Comparison of ENCODE assay signal across 23 mouse cellular contexts in the genomic region with DNA sequence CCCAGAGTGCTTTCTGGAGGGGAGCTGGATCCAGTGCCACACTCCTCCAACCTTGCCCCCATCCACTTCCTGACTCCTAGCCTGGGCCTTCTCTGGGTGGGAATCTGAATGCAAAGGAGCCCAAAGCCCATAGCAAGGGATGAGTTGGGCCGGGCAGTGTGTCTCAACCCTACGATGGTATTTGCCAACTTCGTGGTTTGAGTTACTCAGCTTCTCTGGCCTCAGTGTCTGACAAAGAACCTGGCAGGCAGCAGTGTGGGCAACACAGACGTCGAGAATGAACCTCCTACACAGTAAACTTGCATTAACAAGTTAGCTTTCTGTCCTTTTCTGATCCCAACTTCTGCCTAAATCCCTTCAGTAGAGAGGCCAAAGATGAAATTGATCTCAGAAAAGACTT. TPM values are rescaled to one million over a fixed set of nuclear protein-coding genes. Genes with fewer than 3 reads are reported as not detected.
A peak's percentile ranks its signal among the peaks of the same experiment; 100 is the strongest.
DNase-seq lines count a peak whose midpoint lies in the region; ATAC-seq and TF ChIP-seq lines count a peak whose summit lies in the region.
"Had no signal": no experiment of that assay in that cellular context is flagged by ENCODE, and none has a peak within 500 bp of the region (broad histone marks: within the 10 kb centered on the region; RNA-seq: fewer than 3 reads in every experiment).

No protein-coding gene starts in this region.

- no peak for ATAC-seq in liver, embryonic 13.5 days (ENCODE audit: low read depth)
- ATAC-seq in liver, postnatal 0 days: no peak
- ATAC-seq in megakaryocyte progenitor cell, adult 5-6 weeks (replicated peaks; ENCODE audit: poor library complexity): peak; percentile 74
- ATAC-seq in hindbrain, embryonic 11.5 days (ENCODE audit: low FRiP score): no peak
- ATAC-seq: activated CD4-positive, CD25-positive, alpha-beta regulatory T cell, adult 4 months; forebrain, embryonic 15.5 days; midbrain, embryonic 16.5 days had no signal

- WGBS in liver, embryonic 13.5 days (ENCODE audit: insufficient replicate concordance): 75% methylated on average over 5 of the region's 5 CpGs
- WGBS in liver, postnatal 0 days (ENCODE audit: insufficient replicate concordance): 69% methylated on average over 5 of the region's 5 CpGs
- WGBS in bone marrow, adult 2 months: 19% methylated on average over 5 of the region's 5 CpGs
- WGBS in hindbrain, embryonic 11.5 days: 92% methylated on average over 5 of the region's 5 CpGs

- no peaks in the 10 kb centered on the region for H3K36me3 ChIP-seq in liver, embryonic 13.5 days
- H3K36me3 ChIP-seq in liver, postnatal 0 days (replicated peaks; ENCODE audit: insufficient read depth, low read length): no peaks in the 10 kb centered on the region
- H3K36me3 ChIP-seq in hindbrain, embryonic 11.5 days (ENCODE audit: control insufficient read depth, insufficient read depth, low read length): no peaks in the 10 kb centered on the region
- H3K36me3 ChIP-seq: forebrain, embryonic 15.5 days; limb, embryonic 15.5 days had no signal

- TF ChIP-seq POLR2A in bone marrow, adult 2 months (IDR thresholded peaks at IDR 0.05; ENCODE audit: borderline replicate concordance, control insufficient read depth, low read depth, low read length): no peak

- H3K9ac ChIP-seq in liver, embryonic 13.5 days: no peak overlapping the region
- H3K9ac ChIP-seq in liver, postnatal 0 days (replicated peaks): no peak overlapping the region
- no peak overlapping the region for H3K9ac ChIP-seq in hindbrain, embryonic 11.5 days (ENCODE audit: low read depth, low read length)
- H3K9ac ChIP-seq: forebrain, embryonic 15.5 days; hindbrain, embryonic 14.5 days; limb, embryonic 15.5 days had no signal

- H3K4me3 ChIP-seq in liver, embryonic 13.5 days (replicated peaks): no peak overlapping the region
- no peak overlapping the region for H3K4me3 ChIP-seq in liver, postnatal 0 days (ENCODE audit: low read depth, low read length)
- H3K4me3 ChIP-seq in bone marrow, adult 2 months (replicated peaks; ENCODE audit: control insufficient read depth, low read depth, low read length): no peak overlapping the region
- H3K4me3 ChIP-seq in hindbrain, embryonic 11.5 days (ENCODE audit: low read depth, low read length): no peak overlapping the region
- H3K4me3 ChIP-seq: erythroblast, embryonic 14.5 days; forebrain, embryonic 15.5 days; limb, embryonic 15.5 days; megakaryocyte, embryonic 14.5 days had no signal

- H3K27ac ChIP-seq in liver, embryonic 13.5 days: peak overlapping the region; percentile 25
- no peak overlapping the region for H3K27ac ChIP-seq in liver, postnatal 0 days (ENCODE audit: low read depth)
- H3K27ac ChIP-seq in bone marrow, adult 2 months (ENCODE audit: control insufficient read depth, insufficient read depth, low read depth, low read length, poor library complexity): peak overlapping the region; percentile 58
- no peak overlapping the region for H3K27ac ChIP-seq in hindbrain, embryonic 11.5 days (ENCODE audit: low read depth, low read length)
- H3K27ac ChIP-seq: forebrain, embryonic 15.5 days; hindbrain, embryonic 14.5 days; limb, embryonic 15.5 days; stomach, postnatal 0 days had no signal

- no peak for DNase-seq in liver, embryonic 13.5 days
- DNase-seq in liver, postnatal 0 days: no peak
- DNase-seq in 3T3-L1 (ENCODE audit: low read depth, low spot score): peak; percentile 74
- no peak for DNase-seq in cerebellum, adult 11-12 months
- DNase-seq in hindbrain, embryonic 11.5 days (ENCODE audit: low spot score): no peak
- DNase-seq: cerebellum, adult 9-10 months; heart, postnatal 10 days; kidney, postnatal 36 days; right cerebral cortex, adult 18-20 months had no signal

- no peak for TF ChIP-seq EP300 in liver, postnatal 0 days (IDR thresholded peaks at IDR 0.05; ENCODE audit: low read depth)

- no peaks in the 10 kb centered on the region for H3K27me3 ChIP-seq in liver, embryonic 13.5 days
- no peaks in the 10 kb centered on the region for H3K27me3 ChIP-seq in liver, postnatal 0 days (ENCODE audit: insufficient read depth, low read length)
- no peaks in the 10 kb centered on the region for H3K27me3 ChIP-seq in hindbrain, embryonic 11.5 days (ENCODE audit: control insufficient read depth, insufficient read depth, low read length)
- H3K27me3 ChIP-seq: forebrain, embryonic 15.5 days; limb, embryonic 15.5 days had no signal

- no peak for TF ChIP-seq CTCF in liver, postnatal 0 days (IDR thresholded peaks at IDR 0.05; ENCODE audit: low read depth)
- no peak for TF ChIP-seq CTCF in bone marrow, adult 2 months (IDR thresholded peaks at IDR 0.05; ENCODE audit: control insufficient read depth, insufficient read depth, low read length)

- peaks cover 28% of the 10 kb centered on the region for H3K4me1 ChIP-seq in liver, embryonic 13.5 days (replicated peaks)
- no peaks in the 10 kb centered on the region for H3K4me1 ChIP-seq in liver, postnatal 0 days (ENCODE audit: insufficient read depth)
- H3K4me1 ChIP-seq in bone marrow, adult 2 months (ENCODE audit: control insufficient read depth, insufficient read depth, low read length): no peaks in the 10 kb centered on the region; the same call in 1 of the 2 replicates
- H3K4me1 ChIP-seq in hindbrain, embryonic 11.5 days (replicated peaks; ENCODE audit: control insufficient read depth, insufficient read depth, low read length): 0 out of 2 replicates have a peak, but pooled peaks cover 3% of the 10 kb centered on the region

- H3K4me2 ChIP-seq in liver, embryonic 13.5 days: no peak overlapping the region
- no peak overlapping the region for H3K4me2 ChIP-seq in liver, postnatal 0 days (ENCODE audit: low read depth, low read length)
- no peak overlapping the region for H3K4me2 ChIP-seq in hindbrain, embryonic 11.5 days (replicated peaks; ENCODE audit: low read depth, low read length)
- H3K4me2 ChIP-seq: forebrain, embryonic 15.5 days; heart, embryonic 11.5 days; hindbrain, embryonic 14.5 days; limb, embryonic 15.5 days had no signal

- H3K9me3 ChIP-seq in liver, embryonic 13.5 days (replicated peaks): no peaks in the 10 kb centered on the region
- no peaks in the 10 kb centered on the region for H3K9me3 ChIP-seq in liver, postnatal 0 days (ENCODE audit: low read length)
- H3K9me3 ChIP-seq in hindbrain, embryonic 11.5 days (ENCODE audit: control insufficient read depth, low read length): no peaks in the 10 kb centered on the region
- H3K9me3 ChIP-seq: forebrain, embryonic 15.5 days; limb, embryonic 15.5 days; megakaryocyte, embryonic 14.5 days had no signal

RNA-seq across cellular contexts. Expression of gene Ucp2, which starts 8.6 kb away (rescaled TPM):
- 673 and 808 TPM in 2 replicates for polyA plus RNA-seq in liver, embryonic 13.5 days (2015; fragmentation: Nextera tagmentation; extraction: Ambion mirVana)
- 530 and 545 TPM in 2 replicates for polyA plus RNA-seq in liver, postnatal 0 days (2015; fragmentation: Nextera tagmentation; extraction: Ambion mirVana)
- 557 and 572 TPM in 2 replicates for polyA plus RNA-seq in bone marrow, adult 2 months (2011; ENCODE audit: insufficient read depth, insufficient read length, low replicate concordance, missing spikeins)
- 208 and 232 TPM in 2 replicates for total RNA-seq in megakaryocyte progenitor cell, adult 5-6 weeks (2015)
- 90.4 and 97.3 TPM in 2 replicates for total RNA-seq in megakaryocyte progenitor cell, adult 5-6 weeks (2017)
- 97.7 and 99.6 TPM in 2 replicates for polyA plus RNA-seq in hindbrain, embryonic 11.5 days (2014; fragmentation: Nextera tagmentation; extraction: Ambion mirVana)

RNA-seq across cellular contexts. Expression of gene Ucp3, which starts 11.7 kb away (rescaled TPM):
- not detected in 2 replicates for polyA plus RNA-seq in liver, embryonic 13.5 days (2015; fragmentation: Nextera tagmentation; extraction: Ambion mirVana)
- 0.08 and 0.21 TPM in 2 replicates for polyA plus RNA-seq in liver, postnatal 0 days (2015; fragmentation: Nextera tagmentation; extraction: Ambion mirVana)
- 0.77 TPM in 1 of 2 replicates, not detected in the other for polyA plus RNA-seq in bone marrow, adult 2 months (2011; ENCODE audit: insufficient read depth, insufficient read length, low replicate concordance, missing spikeins)
- 0.15 TPM in 1 of 2 replicates, not detected in the other for total RNA-seq in megakaryocyte progenitor cell, adult 5-6 weeks (2015)
- total RNA-seq in megakaryocyte progenitor cell, adult 5-6 weeks (2017): not detected in 2 replicates
- polyA plus RNA-seq in hindbrain, embryonic 11.5 days (2014; fragmentation: Nextera tagmentation; extraction: Ambion mirVana): not detected in 2 replicates
- polyA plus RNA-seq: activated CD4-positive, CD25-positive, alpha-beta regulatory T cell, adult 4 months; embryonic facial prominence, embryonic 11.5 days; erythroblast, embryonic 14.5 days; forebrain, embryonic 15.5 days; heart, embryonic 11.5 days; hindbrain, embryonic 14.5 days; intestine, embryonic 14.5 days; midbrain, embryonic 16.5 days had no signal

RNA-seq across cellular contexts. Expression of gene Dnajb13, which starts 30.3 kb away (rescaled TPM):
- polyA plus RNA-seq in liver, embryonic 13.5 days (2015; fragmentation: Nextera tagmentation; extraction: Ambion mirVana): 2.5 TPM in 2 replicates
- 1.0 and 1.8 TPM in 2 replicates for polyA plus RNA-seq in liver, postnatal 0 days (2015; fragmentation: Nextera tagmentation; extraction: Ambion mirVana)
- 3.4 and 4.5 TPM in 2 replicates for polyA plus RNA-seq in bone marrow, adult 2 months (2011; ENCODE audit: insufficient read depth, insufficient read length, low replicate concordance, missing spikeins)
- total RNA-seq in megakaryocyte progenitor cell, adult 5-6 weeks (2015): not detected in 2 replicates
- 0.17 TPM in 1 of 2 replicates, not detected in the other for total RNA-seq in megakaryocyte progenitor cell, adult 5-6 weeks (2017)
- polyA plus RNA-seq in hindbrain, embryonic 11.5 days (2014; fragmentation: Nextera tagmentation; extraction: Ambion mirVana): 7.1 and 7.8 TPM in 2 replicates
- total RNA-seq: gastrocnemius, adult 18-20 months; heart, postnatal 10 days had no signal
- polyA plus RNA-seq: erythroblast, embryonic 14.5 days had no signal

RNA-seq across cellular contexts. Expression of gene Coa4, which starts 52.4 kb away (rescaled TPM):
- 14.0 and 14.3 TPM in 2 replicates for polyA plus RNA-seq in liver, embryonic 13.5 days (2015; fragmentation: Nextera tagmentation; extraction: Ambion mirVana)
- 11.9 and 12.4 TPM in 2 replicates for polyA plus RNA-seq in liver, postnatal 0 days (2015; fragmentation: Nextera tagmentation; extraction: Ambion mirVana)
- polyA plus RNA-seq in bone marrow, adult 2 months (2011; ENCODE audit: insufficient read depth, insufficient read length, low replicate concordance, missing spikeins): 3.5 and 7.4 TPM in 2 replicates
- 10.7 and 21.3 TPM in 2 replicates for total RNA-seq in megakaryocyte progenitor cell, adult 5-6 weeks (2015)
- 11.6 and 13.0 TPM in 2 replicates for total RNA-seq in megakaryocyte progenitor cell, adult 5-6 weeks (2017)
- 20.6 and 22.8 TPM in 2 replicates for polyA plus RNA-seq in hindbrain, embryonic 11.5 days (2014; fragmentation: Nextera tagmentation; extraction: Ambion mirVana)

Comparison
In these comparisons a context has a peak if more than half of its experiments do, and no peak if none do; other contexts are left out.
1. H3K27ac ChIP-seq: peak in liver, embryonic 13.5 days (single experiment) and bone marrow, adult 2 months (single experiment); none in liver, postnatal 0 days (single experiment) and hindbrain, embryonic 11.5 days (single experiment).